13 mouse cellular contexts compared by ENCODE assay signal in the genomic region with DNA sequence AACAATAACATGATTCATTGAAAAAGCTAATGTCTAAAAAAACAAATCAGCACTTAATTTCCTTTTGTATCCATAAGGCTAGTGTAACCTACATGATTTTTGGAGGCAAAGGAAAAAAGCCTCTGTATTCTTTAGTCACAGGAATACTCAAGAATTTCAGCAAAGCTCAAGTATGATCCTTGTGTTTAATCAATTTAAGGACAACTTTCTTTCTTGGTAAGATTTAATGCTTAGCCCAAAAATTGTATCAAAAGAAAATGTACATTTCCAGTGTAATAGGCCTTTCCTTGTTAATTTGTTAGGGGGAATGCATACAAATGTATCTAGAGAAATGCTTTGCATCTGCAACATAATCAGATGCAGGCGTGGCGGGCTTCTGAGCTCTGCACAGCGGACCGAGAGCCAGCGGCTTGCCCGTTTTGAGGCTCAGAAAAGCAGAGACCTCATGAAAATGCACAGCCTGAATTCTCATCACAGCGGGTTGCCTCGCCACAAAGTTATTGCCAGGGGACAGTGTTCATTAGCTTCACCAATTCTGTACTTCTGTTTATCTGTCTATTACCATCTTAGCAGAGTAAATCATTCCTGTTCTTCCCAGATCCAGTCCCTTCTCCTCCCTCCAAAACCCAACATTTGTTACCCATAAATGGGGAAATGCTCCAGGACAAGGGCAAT.
DNase-seq lines count a peak whose midpoint lies in the region; ATAC-seq and TF ChIP-seq lines count a peak whose summit lies in the region.
"Had no signal": no experiment of that assay in that cellular context is flagged by ENCODE, and none has a peak within 500 bp of the region (broad histone marks: within the 10 kb centered on the region; RNA-seq: fewer than 3 reads in every experiment).

No protein-coding gene starts in this region.

- H3K4me3 ChIP-seq in hindbrain, embryonic 11.5 days (ENCODE audit: low read depth, low read length): no peak overlapping the region
- no peak overlapping the region for H3K4me3 ChIP-seq in midbrain, embryonic 12.5 days
- H3K4me3 ChIP-seq in thymus, adult 2 months (ENCODE audit: control insufficient read depth, insufficient read depth, low read length): no peak overlapping the region
- H3K4me3 ChIP-seq: lung, embryonic 15.5 days had no signal

- no peak for TF ChIP-seq POLR2A in thymus, adult 2 months (IDR thresholded peaks at IDR 0.05; ENCODE audit: control insufficient read depth, extremely low read depth, insufficient read depth, low read length, poor library complexity)

- no peak overlapping the region for H3K4me2 ChIP-seq in hindbrain, embryonic 11.5 days (replicated peaks; ENCODE audit: low read depth, low read length)
- H3K4me2 ChIP-seq in midbrain, embryonic 12.5 days (replicated peaks): peak overlapping the region; percentile 25; the same call in 1 of the 2 replicates
- H3K4me2 ChIP-seq: lung, embryonic 15.5 days had no signal

- no peak overlapping the region for H3K27ac ChIP-seq in hindbrain, embryonic 11.5 days (ENCODE audit: low read depth, low read length)
- peak overlapping the region; percentile 82 for H3K27ac ChIP-seq in midbrain, embryonic 12.5 days (replicated peaks)
- no peak overlapping the region for H3K27ac ChIP-seq in thymus, adult 2 months (ENCODE audit: control insufficient read depth, insufficient read depth, low read length)
- H3K27ac ChIP-seq: kidney, postnatal 0 days; lung, embryonic 15.5 days had no signal

- DNase-seq in R1 (ENCODE audit: low read depth, low spot score) (peak; percentile 14), liver (no peak)
- peak; percentile 18 for DNase-seq in embryo, embryonic 9.5 days (ENCODE audit: extremely low spot score)
- peak; percentile 58 for DNase-seq in hindbrain, embryonic 11.5 days (ENCODE audit: low spot score)
- DNase-seq in adrenal gland, postnatal 10 days: no peak
- no peak for DNase-seq in thymus, adult 2 months
- no peak for DNase-seq in thymus, postnatal 25 days
- DNase-seq: adrenal gland, postnatal 25 days; cerebellum, adult 11 months; heart, postnatal 14 days had no signal

- WGBS in hindbrain, embryonic 11.5 days: 10% methylated on average over 8 of the region's 8 CpGs
- 3% methylated on average over 8 of the region's 8 CpGs for WGBS in midbrain, embryonic 12.5 days
- 93% methylated on average over 8 of the region's 8 CpGs for WGBS in thymus, adult 2 months

- H3K4me1 ChIP-seq in hindbrain, embryonic 11.5 days (replicated peaks; ENCODE audit: control insufficient read depth, insufficient read depth, low read length): no peaks in the 10 kb centered on the region; the same call in 1 of the 2 replicates
- H3K4me1 ChIP-seq in midbrain, embryonic 12.5 days: peaks cover 46% of the 10 kb centered on the region
- H3K4me1 ChIP-seq in thymus, adult 2 months (replicated peaks; ENCODE audit: control insufficient read depth, insufficient read depth, low read length): no peaks in the 10 kb centered on the region
- H3K4me1 ChIP-seq: lung, embryonic 15.5 days had no signal

- no peak overlapping the region for H3K9ac ChIP-seq in hindbrain, embryonic 11.5 days (ENCODE audit: low read depth, low read length)
- no peak overlapping the region for H3K9ac ChIP-seq in midbrain, embryonic 12.5 days (replicated peaks)
- H3K9ac ChIP-seq: lung, embryonic 15.5 days had no signal

- TF ChIP-seq CTCF in thymus, adult 2 months (IDR thresholded peaks at IDR 0.05; ENCODE audit: borderline replicate concordance, control insufficient read depth, extremely low read depth, insufficient read depth, low read length, poor library complexity): no peak

- no peaks in the 10 kb centered on the region for H3K27me3 ChIP-seq in hindbrain, embryonic 11.5 days (ENCODE audit: control insufficient read depth, insufficient read depth, low read length)
- peaks cover 43% of the 10 kb centered on the region for H3K27me3 ChIP-seq in midbrain, embryonic 12.5 days
- H3K27me3 ChIP-seq in thymus, adult 2 months (ENCODE audit: control insufficient read depth, insufficient read depth, low read length): no peaks in the 10 kb centered on the region
- H3K27me3 ChIP-seq: lung, embryonic 15.5 days had no signal

- no peaks in the 10 kb centered on the region for H3K36me3 ChIP-seq in hindbrain, embryonic 11.5 days (ENCODE audit: control insufficient read depth, insufficient read depth, low read length)
- no peaks in the 10 kb centered on the region for H3K36me3 ChIP-seq in midbrain, embryonic 12.5 days
- no peaks in the 10 kb centered on the region for H3K36me3 ChIP-seq in thymus, adult 2 months (ENCODE audit: control insufficient read depth, insufficient read depth, low read length)
- H3K36me3 ChIP-seq: lung, embryonic 15.5 days had no signal

- ATAC-seq in hindbrain, embryonic 11.5 days (ENCODE audit: low FRiP score): peak; percentile 52
- peak; percentile 47 for ATAC-seq in midbrain, embryonic 12.5 days (ENCODE audit: low FRiP score, low read depth)

- H3K9me3 ChIP-seq in hindbrain, embryonic 11.5 days (ENCODE audit: control insufficient read depth, low read length): no peaks in the 10 kb centered on the region
- no peaks in the 10 kb centered on the region for H3K9me3 ChIP-seq in midbrain, embryonic 12.5 days
- H3K9me3 ChIP-seq: lung, embryonic 15.5 days had no signal

Comparison
In these comparisons a context has a peak if more than half of its experiments do, and no peak if none do; other contexts are left out.
1. DNase-seq: peak in R1 (single experiment), embryo, embryonic 9.5 days (single experiment) and hindbrain, embryonic 11.5 days (single experiment); none in adrenal gland, postnatal 10 days (single experiment), thymus, adult 2 months (single experiment), liver (single experiment) and thymus, postnatal 25 days (single experiment).